Mouse (Mus musculus): ENCODE results near the gene Stat3.

DNA sequence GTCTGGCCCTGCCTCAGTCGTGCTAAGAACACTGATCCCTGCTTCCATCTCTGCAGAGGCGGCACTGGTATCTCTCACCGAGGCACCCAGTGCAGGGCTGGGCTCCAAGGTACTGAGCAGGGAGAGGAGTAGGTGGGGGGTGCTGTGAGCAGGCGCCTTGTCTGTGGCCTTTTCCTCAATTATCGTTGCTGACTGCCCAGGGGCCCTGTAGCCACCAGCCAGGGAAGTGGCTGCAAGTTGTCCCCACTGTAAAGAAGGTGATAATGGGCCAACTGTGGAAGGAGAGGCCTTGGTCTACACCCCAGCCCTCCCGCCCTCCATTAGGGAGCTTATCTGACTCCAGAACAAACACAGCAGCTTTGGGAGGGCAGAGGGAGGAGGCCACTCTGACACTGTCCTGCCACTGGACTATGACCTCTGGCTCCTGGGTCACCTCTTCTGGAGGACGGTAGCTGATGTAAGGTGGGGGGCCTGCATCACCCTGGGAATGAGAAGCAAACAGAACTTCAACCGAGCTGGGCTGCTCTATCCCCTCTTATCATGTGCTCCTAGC, 53.1 kb downstream of the Stat3 start:
- TF ChIP-seq GATA1 (IDR thresholded peaks at IDR 0.05; ENCODE audit: borderline replicate concordance, low read length), result no peak
- TF ChIP-seq FLI1 (IDR thresholded peaks at IDR 0.05; ENCODE audit: low read length), result no peak

All from megakaryocyte, embryonic 14.5 days (primary cell).